Mouse (Mus musculus) G1E (cell line): ENCODE measurements around the gene Cideb.

ENCODE experiments used
- CTCF ChIP-seq: IDR thresholded peaks from 2 replicates; pipeline ENCODE4 v1.5.1; 2012; ENCODE audit warnings: low read depth, low read length, inconsistent platforms, mixed read lengths
- GATA1 ChIP-seq: IDR thresholded peaks from 2 replicates; pipeline ENCODE4 v1.6.1; 2012; ENCODE audit warnings: borderline replicate concordance, low read length, inconsistent platforms, mixed read lengths

GRCm38 (mm10) chr14:55720666-55721065, 37.6 kb downstream of the Cideb start:
- TF ChIP-seq CTCF (no peak), GATA1 (no peak)
